Mouse (Mus musculus) forebrain, postnatal 0 days (tissue): ENCODE data around the gene Ninl. TPM values are rescaled to one million over a fixed set of nuclear protein-coding genes. Genes with fewer than 3 reads are reported as not detected.
A peak's percentile ranks its signal among the peaks of the same experiment; 100 is the strongest.

Source experiments
- ATAC-seq: fragments of 200-750 bp; cut with Nextera tagmentation; 2 replicates; pipeline ENCODE4 v1.8.0; 2017; ENCODE audit warnings: mild to moderate bottlenecking, moderate library complexity
- DNase-seq: peaks from one replicate; pipeline ENCODE4 v3.0.0-alpha.2; 2015
- H3K27ac ChIP-seq: fragments of 300-500 bp; sonication (generic); 2 replicates; pipeline ENCODE4 v1.5.1; 2014; ENCODE audit warnings: low read depth, mild to moderate bottlenecking, antibody characterized with exemption, low read length, moderate library complexity, mixed read lengths
- H3K27me3 ChIP-seq: fragments of 300-500 bp; sonication (generic); 2 replicates; pipeline ENCODE4 v1.6.1; 2014; ENCODE audit warnings: mild to moderate bottlenecking, low read length, mixed read lengths; ENCODE audit not compliant: insufficient read depth
- H3K36me3 ChIP-seq: fragments of 300-500 bp; sonication (generic); 2 replicates; pipeline ENCODE4 v1.6.1; 2014; ENCODE audit warnings: mild to moderate bottlenecking, moderate library complexity; ENCODE audit not compliant: insufficient read depth
- H3K4me1 ChIP-seq: fragments of 300-500 bp; sonication (generic); 2 replicates; pipeline ENCODE4 v1.6.1; 2014; ENCODE audit warnings: antibody characterized with exemption; ENCODE audit not compliant: insufficient read depth
- H3K4me2 ChIP-seq: fragments of 300-500 bp; sonication (generic); 2 replicates; pipeline ENCODE4 v1.6.1; 2014; ENCODE audit warnings: low read depth, mild to moderate bottlenecking, moderate library complexity
- H3K4me3 ChIP-seq: fragments of 300-500 bp; sonication (generic); 2 replicates; pipeline ENCODE4 v1.5.1; 2014; ENCODE audit warnings: low read depth, low read length, mixed read lengths
- H3K9ac ChIP-seq: fragments of 300-500 bp; sonication (generic); 2 replicates; pipeline ENCODE4 v1.6.1; 2014; ENCODE audit warnings: mild to moderate bottlenecking
- H3K9me3 ChIP-seq: fragments of 300-500 bp; sonication (generic); 2 replicates; pipeline ENCODE4 v1.6.1; 2016; ENCODE audit warnings: low read length
- CTCF ChIP-seq: sonication (generic); IDR thresholded peaks from 2 replicates; pipeline ENCODE4 v1.5.1; 2016; ENCODE audit warnings: antibody characterized with exemption, control low read depth, low read depth
- WGBS: fragments of 180-500 bp; shearing (Covaris S2); extraction: QIAGEN DNeasy Blood & Tissue Kit; methylation state at CpG from one replicate; pipeline ENCODE4 v1.1.7; 2014; 5-methylcytosine and 5-hydroxymethylcytosine counted together
- polyA plus RNA-seq: library from polyadenylated mRNA; unstranded; fragments of >200 nt; fragmentation: Nextera tagmentation; extraction: Ambion mirVana; gene quantifications from 2 replicates; pipeline ENCODE4 v1.2.1, GENCODE M21; 2015
- total RNA-seq: library from RNA; depleted of rRNA; stranded (reverse); fragments of >200 nt; gene quantifications from 2 replicates; pipeline ENCODE4 v1.2.3, GENCODE M21; 2014

Gene Ninl
- total and polyA plus RNA-seq, 2 experiments from 2014 or later: 4.7 to 14.9 TPM

- Histone ChIP-seq H3K4me3 (peak within 1 kb of the TSS; percentile 87), H3K27ac (peak within 1 kb of the TSS; percentile 90), H3K9me3 (no peaks in the 10 kb centered on the region), H3K4me2 (peak within 1 kb of the TSS; percentile 91), H3K36me3 (0 out of 2 replicates have a peak, but pooled peaks cover 3% of the 10 kb centered on the region), H3K9ac (peak within 1 kb of the TSS; percentile 94), H3K4me1 (peaks cover 16% of the 10 kb centered on the region; the same call in 1 of the 2 replicates), H3K27me3 (no peaks in the 10 kb centered on the region)
- no peak for DNase-seq
- TF ChIP-seq CTCF: peak; percentile 23; the same call in 1 of the 2 replicates
- peak; percentile 42 for ATAC-seq
- WGBS: 40% methylated on average over 9 of the region's 9 CpGs
Observed at GRCm38 (mm10) chr2:150904936-150905450, 134.2 kb downstream of the Ninl start, which contains the start of gene Gins1. Gene Gins1, plus strand, starts transcription at chr2:150905400.

- peaks cover 15% of the 10 kb centered on the region; the same call in 1 of the 2 replicates for H3K4me1 ChIP-seq
- no peak for TF ChIP-seq CTCF
- 5% methylated on average over 71 of the region's 72 CpGs for WGBS
- H3K9me3 ChIP-seq: no peaks in the 10 kb centered on the region
- H3K36me3 ChIP-seq: 0 out of 2 replicates have a peak, but pooled peaks cover 3% of the 10 kb centered on the region
- H3K9ac ChIP-seq: peak within 1 kb of the TSS; percentile 94
- ATAC-seq (peak; percentile 98), DNase-seq (peak; percentile 96)
- H3K27ac ChIP-seq: peak within 1 kb of the TSS; percentile 90
- no peaks in the 10 kb centered on the region for H3K27me3 ChIP-seq
- peak within 1 kb of the TSS; percentile 87 for H3K4me3 ChIP-seq
- H3K4me2 ChIP-seq: peak within 1 kb of the TSS; percentile 91
Observed at GRCm38 (mm10) chr2:150904272-150904935, 134.8 kb downstream of the Ninl start, which contains the start of gene Abhd12. Gene Abhd12, minus strand, starts transcription at chr2:150904741.

- Histone ChIP-seq H3K9me3 (no peaks in the 10 kb centered on the region), H3K4me1 (peaks cover 15% of the 10 kb centered on the region; the same call in 1 of the 2 replicates), H3K27me3 (no peaks in the 10 kb centered on the region), H3K9ac (no peak overlapping the region), H3K27ac (no peak overlapping the region), H3K4me3 (no peak overlapping the region), H3K36me3 (0 out of 2 replicates have a peak, but pooled peaks cover 3% of the 10 kb centered on the region), H3K4me2 (0 out of 2 replicates have a peak overlapping the region, but pooled peaks have one; percentile 17)
- 78% methylated on average over 8 of the region's 8 CpGs for WGBS
- no peak for TF ChIP-seq CTCF
- DNase-seq (no peak), ATAC-seq (no peak)
Observed at GRCm38 (mm10) chr2:150902347-150902746, 136.8 kb downstream of the Ninl start.

- DNase-seq: no peak
- H3K9ac ChIP-seq: no peak overlapping the region
- 0 out of 2 replicates have a peak, but pooled peaks cover 3% of the 10 kb centered on the region for H3K36me3 ChIP-seq
- no peak overlapping the region for H3K4me2 ChIP-seq
- TF ChIP-seq CTCF: no peak
- peaks cover 15% of the 10 kb centered on the region; the same call in 1 of the 2 replicates for H3K4me1 ChIP-seq
- no peak overlapping the region for H3K4me3 ChIP-seq
- WGBS: 94% methylated on average over 6 of the region's 6 CpGs
- H3K27ac ChIP-seq: no peak overlapping the region
- no peaks in the 10 kb centered on the region for H3K27me3 ChIP-seq
- no peaks in the 10 kb centered on the region for H3K9me3 ChIP-seq
- ATAC-seq: no peak
Observed at GRCm38 (mm10) chr2:150900341-150900740, 138.8 kb downstream of the Ninl start.

GRCm38 (mm10) chr2:150895691-150896252 is 143.4 kb downstream of the Ninl start:
- no peak for ATAC-seq
- no peak for DNase-seq
- Histone ChIP-seq H3K27ac (no peak overlapping the region), H3K27me3 (no peaks in the 10 kb centered on the region), H3K36me3 (0 out of 2 replicates have a peak, but pooled peaks cover 3% of the 10 kb centered on the region), H3K9me3 (no peaks in the 10 kb centered on the region), H3K4me1 (no peaks in the 10 kb centered on the region), H3K4me3 (no peak overlapping the region), H3K4me2 (no peak overlapping the region), H3K9ac (no peak overlapping the region)
- TF ChIP-seq CTCF: no peak
- WGBS: 74% methylated on average over 7 of the region's 7 CpGs

- no peak overlapping the region for H3K9ac ChIP-seq
- no peaks in the 10 kb centered on the region for H3K27me3 ChIP-seq
- TF ChIP-seq CTCF: no peak
- no peak for DNase-seq
- no peak overlapping the region for H3K4me2 ChIP-seq
- ATAC-seq: no peak
- H3K4me3 ChIP-seq: no peak overlapping the region
- H3K9me3 ChIP-seq: no peaks in the 10 kb centered on the region
- H3K27ac ChIP-seq: no peak overlapping the region
- no peaks in the 10 kb centered on the region for H3K36me3 ChIP-seq
- H3K4me1 ChIP-seq: no peaks in the 10 kb centered on the region
- WGBS: 92% methylated on average over 2 of the region's 2 CpGs
Observed at GRCm38 (mm10) chr2:150894617-150895267, 144.4 kb downstream of the Ninl start.
